Mouse (Mus musculus) heart, adult 2 months (tissue): ENCODE measurements around the gene Ppil6.
A peak's percentile ranks its signal among the peaks of the same experiment; 100 is the strongest.

Source experiments
- EP300 ChIP-seq: fragments of 200-500 bp; IDR thresholded peaks from 2 replicates; pipeline ENCODE4 v1.6.1; 2011; ENCODE audit warnings: low read depth, low read length, control low read depth; ENCODE audit not compliant: insufficient read depth
- POLR2A ChIP-seq: fragments of 200-500 bp; IDR thresholded peaks from 2 replicates; pipeline ENCODE4 v1.6.1; 2011; ENCODE audit warnings: mild to moderate bottlenecking, low read depth, low read length, control low read depth; ENCODE audit not compliant: insufficient read depth

DNA sequence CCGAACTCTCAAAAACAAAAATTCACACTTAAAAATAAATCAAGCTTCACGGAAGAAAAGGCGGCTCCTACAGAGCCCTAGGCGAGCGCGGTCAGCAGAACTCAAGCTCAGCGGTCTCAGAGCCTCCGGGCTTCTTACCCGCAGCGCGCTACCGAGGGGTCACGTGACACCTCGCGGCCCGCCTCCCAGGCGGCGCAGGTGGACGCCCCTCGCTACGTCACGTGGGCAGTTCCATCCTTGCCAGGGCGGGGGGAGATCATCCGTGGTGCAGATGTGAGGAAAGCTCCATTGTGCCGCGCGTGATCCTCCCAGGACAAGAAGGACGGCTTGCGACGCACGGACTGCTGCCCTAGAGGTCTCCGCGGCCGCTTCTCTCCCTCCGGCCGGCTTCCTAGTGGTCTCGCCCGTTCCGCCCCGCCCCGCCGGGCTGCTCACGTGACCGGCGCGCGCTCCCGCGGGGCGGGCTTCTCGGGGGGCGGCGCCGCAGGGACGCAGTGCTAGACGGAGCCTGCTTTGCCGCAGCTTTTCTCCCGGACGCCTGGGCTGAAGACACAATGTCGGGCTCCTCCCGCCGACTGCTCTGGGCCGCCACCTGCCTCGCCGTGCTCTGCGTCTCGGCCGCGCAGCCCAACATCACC is 28.9 kb downstream of the Ppil6 start, which contains the start of gene Cd164:
- TF ChIP-seq EP300 (peak; percentile 77; the same call in 1 of the 2 replicates), POLR2A (peak; percentile 95)
